Mouse (Mus musculus): ENCODE data around the gene Elmsan1.
A peak's percentile ranks its signal among the peaks of the same experiment; 100 is the strongest.

Elmsan1 gene

DNA sequence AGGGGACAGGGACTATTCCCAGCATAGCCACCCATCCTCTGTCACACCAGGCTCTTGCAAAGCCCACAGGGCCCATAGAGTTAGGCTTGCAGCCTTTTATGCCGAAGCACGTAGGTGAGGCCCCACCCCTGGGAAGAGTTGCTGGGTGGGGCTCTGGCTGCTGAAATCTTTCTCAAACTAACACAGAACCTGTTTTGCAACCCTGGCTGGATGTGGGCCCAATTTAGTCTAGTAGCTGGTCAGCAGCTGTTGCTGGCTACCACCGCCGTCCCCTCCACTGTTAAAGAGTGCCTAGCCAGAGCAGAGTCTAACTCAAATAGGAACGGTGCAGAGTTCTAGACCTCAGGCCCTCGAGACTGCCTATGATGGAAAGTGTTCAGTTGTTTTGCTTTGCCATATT, 43.8 kb downstream of the Elmsan1 start:
- peak; percentile 93 for DNase-seq

DNA sequence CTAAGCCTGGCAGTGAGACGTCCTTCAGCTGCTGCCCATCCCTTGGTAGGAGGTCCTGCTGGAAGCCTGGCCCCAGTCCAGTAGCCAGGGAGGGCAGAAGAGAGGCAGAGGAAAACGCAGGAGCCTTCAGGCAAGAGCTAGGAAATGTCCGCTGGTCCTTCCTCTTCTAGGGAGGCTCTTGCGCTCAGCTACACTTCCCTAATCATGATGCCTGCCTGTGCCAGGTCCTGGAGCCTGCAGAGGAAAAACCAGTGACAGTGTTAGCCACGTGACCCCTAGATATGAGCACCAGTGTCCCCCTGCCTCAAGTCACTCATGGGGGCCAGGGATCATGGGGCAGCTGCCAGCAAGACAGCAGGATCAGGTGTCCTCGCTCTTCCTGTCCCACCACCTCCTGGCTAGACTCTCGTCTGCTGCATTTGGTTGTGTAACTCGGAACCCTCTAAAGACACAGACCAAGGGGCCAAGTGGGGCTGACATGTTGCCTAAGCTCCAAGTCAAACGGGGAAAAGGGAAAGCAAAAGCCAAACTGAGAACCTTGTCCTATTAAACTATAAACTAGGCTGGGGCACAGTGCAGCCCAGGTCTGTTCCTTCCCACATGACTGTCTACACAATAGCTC, 44.4 kb downstream of the Elmsan1 start:
- peak; percentile 73 for DNase-seq

DNA sequence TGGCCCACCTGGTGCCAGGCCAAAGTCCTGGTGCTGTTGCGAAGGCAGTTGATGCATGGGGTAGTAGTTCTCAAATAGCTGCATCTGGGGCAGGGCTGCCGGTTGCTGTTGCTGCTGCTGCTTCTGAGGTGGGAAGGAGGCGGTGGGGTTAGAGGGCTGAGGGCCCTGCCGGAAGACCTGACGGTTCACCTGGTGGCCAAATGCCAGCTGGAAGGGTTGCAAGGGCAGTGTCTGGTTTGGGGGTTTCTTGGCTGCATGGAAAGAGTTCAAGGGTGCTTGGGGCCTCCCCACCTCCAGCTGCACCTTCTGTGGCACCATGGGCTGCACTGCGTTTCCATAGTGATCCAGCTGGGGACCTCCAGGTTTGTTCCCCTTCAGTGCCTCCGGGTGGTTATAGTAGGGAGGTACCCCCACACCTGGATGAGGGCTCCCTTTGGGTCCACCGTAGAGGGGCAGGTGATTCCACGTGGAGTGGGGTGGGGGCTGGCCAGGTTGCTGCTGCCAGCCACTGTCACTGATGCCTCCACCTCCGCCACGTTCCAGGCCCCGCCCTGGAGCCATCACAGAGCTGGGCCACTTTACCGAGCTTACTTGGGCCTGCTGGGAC, 45.3 kb downstream of the Elmsan1 start:
- DNase-seq: no peak

DNA sequence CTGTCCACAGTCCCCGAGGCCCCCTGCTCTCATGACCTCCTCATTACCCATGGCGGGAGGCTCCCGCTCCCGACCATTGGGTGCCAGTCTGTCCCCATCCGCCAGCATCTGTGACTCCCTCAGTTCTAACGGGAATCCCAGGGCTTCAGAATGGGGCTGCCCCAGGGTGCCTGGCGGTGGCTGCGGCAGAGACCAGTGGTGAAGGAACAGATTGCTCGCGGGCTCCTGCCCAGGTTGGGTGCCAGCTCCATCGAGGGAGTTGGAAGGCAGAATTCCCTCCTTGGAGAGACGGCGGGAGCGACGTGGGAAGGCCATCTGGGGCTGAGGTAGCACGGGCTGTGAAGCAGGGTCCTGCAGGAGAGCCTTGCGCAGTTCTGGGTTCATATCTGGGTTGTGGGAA, 45.8 kb downstream of the Elmsan1 start:
- DNase-seq: no peak

DNA sequence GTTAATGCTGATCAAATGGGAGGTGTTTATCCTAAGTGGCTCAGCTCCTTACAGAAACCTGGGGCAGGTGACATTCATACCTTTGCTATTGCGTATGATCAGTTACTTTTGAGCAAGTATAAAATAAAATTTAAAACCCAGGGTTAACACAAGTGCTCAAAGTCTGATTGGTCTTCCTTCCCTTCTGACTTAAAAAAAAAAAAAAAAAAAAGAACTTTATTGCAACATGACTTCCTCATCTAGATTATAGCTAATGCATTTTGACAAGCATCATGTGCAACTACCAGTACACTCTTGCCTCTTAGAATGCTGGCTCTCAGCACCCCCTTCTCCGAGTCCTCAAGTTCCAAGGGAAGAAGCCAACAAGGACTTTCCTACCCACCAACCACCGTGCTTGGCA, 46.5 kb downstream of the Elmsan1 start:
- DNase-seq: no peak

DNA sequence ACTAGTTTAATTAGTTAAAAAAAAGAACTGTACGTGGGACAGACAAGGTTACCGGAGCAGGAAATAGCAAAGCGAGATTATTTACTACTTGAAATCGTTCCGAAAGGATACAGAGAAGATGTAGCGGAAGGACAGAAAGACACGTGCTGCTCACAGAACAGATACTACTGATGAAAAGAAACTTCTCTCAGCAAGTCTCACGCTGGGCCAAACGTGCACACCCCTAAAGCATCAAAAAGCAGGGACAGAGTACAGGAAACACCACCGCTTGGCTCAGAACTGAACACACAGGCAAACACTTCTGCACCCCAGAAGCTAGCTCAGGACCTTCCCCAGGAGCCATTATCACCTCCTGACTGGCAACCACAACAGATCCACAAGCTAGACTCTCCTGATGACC, 48.1 kb downstream of the Elmsan1 start:
- DNase-seq: no peak

DNA sequence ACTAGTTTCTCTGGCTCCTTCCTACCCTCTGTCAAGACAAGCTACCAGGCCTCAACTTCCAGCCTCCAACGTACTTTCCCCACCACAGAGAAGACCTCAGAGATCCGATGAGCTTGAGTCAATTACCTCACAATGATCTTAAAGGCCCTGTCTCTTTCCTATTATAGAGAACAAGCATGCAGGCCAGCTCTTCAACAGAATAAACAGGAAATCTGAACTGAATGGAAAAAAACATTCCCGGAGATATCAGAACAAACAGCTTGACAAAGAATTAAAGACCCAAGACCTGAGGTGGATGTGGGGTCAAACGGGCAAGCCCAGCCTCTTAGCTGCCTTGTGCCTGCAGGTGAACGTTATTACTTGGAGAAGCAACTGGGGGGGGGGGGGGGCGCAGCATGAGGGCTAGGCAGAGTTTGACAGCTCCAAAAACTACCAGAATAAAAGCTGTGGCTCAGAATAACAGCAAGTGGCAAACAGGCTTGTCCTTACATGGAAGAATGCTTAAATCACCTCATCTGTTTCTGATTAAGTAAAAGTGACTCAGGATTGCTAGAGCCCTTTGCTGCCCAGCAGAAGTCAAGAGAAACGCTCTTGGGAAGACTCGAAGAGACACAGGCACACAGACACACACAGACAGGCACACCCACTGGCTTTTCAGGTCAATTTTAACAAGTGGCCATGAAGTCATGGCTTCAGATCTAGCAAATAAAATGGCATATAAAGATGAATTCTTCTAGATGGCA, 52.9 kb downstream of the Elmsan1 start:
- DNase-seq: no peak

DNA sequence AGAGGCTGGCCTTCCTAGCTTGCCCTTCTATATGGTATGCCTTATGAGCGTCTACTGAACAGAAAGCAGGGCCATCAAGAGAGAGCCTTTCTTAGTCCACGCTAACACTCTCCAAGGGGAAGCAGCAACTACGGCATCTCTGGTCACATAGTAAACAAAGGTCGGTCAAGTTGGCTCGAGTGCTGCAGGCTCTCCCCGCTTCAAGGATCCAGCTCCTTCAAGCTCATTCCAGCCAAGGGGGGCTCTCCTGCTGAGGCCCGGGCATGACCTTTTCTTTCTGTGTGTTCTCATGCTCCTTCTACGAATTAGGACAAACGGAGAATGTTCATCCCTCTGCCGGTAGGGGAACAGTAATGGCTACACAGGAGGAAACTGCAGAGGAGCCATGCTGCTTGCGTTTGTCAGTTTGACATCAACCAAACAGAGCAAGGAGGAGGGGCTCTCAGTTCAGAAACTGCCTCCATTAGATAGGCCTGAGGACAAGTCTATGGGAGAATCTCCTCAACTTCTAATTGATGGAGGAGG, 55.0 kb downstream of the Elmsan1 start:
- no peak for DNase-seq

DNA sequence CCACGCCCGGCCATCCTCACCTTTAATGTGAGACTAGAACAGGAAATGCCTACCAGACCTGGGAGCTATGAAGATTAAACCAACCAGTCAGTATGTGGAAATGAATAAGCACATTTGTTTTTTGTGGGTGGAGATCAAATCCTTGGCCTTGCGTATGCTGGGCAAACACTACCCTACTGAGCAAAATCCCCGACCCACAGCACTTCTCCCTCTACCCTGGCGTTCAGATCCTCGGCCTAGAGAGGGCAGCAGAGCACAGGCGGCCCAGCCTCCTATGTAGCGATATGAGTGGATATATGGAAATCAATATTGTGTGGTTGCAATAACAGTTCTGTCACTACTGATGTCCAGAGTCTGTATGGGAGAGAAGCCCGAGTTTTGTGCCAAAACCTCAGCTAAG, 55.5 kb downstream of the Elmsan1 start:
- DNase-seq: peak; percentile 73

DNA sequence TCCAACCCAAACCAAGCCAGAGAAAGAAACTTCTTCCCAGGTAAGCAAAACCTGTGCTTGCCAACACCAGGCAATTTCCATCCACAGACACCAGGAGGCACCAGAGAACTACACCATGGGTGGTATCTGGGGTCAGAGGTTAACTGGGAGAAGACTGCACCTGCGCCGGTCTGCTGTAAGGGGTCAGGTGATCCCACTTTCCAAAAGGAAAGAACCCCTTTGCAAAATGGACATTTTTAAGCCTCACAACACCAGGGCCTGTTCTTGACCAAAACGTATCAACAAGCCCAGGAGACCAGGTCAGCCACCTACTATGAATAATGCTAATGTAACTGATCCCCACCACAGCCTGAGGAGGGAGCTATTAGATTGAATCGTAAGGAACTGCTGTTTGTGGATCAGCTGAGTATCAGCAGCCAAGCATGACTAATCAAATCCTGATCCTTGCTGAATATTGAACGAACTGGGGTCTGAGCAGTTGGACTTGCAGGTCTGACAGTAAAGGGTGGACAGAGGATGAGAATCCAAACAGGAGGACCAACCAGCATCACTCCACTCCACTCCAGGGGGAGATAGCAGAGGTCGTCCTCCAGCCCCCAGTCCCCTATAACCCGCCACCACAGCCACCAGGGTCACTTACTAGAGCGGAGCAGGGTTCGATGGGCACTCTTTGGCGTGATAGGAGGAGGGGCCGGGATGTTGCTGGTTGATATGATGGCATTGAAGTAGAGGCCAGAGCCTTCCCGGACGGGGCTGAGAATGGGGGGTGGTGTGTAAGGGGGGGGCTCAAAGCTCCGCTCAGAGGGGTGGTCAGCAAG, 56.9 kb downstream of the Elmsan1 start:
- no peak for DNase-seq

DNA sequence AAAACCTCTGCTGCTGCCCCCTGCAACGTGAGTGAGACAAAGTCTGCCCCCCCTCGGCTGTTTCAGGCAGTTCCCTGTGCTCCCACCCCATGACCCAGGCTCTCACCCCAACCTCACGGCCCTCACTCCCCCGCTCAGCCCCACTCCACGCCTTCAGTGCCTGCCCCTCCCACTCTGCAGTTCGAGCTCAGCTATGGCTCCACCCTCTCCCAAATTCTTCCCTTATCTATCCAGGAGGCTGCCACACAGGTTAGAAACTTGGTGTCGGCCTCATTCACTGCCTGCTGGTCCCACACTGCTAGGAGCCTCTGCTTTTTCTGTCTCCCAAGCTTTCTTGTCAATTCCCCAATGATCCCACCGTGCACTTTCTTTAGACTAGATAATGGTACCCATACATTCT, 57.6 kb downstream of the Elmsan1 start:
- DNase-seq: no peak

DNA sequence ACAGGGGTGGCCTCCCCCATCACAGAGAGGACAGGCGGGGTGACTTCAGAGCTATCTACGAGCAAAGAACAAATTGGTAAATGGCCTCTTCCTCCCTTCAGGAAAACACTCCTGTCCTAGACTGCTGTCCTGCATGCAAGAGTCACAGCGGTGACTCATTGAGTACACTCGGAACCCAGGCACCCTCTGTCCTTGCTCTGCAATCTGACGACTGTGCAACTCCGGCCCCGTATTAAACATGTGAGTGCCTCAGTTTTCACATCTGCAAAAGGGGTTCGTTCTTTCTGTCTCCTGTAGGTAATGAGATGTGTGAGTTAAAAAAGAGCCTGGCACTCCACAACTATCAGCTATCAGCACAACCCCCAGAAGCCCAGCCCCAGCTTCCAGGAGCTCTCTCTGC, 58.2 kb downstream of the Elmsan1 start:
- DNase-seq: no peak

DNA sequence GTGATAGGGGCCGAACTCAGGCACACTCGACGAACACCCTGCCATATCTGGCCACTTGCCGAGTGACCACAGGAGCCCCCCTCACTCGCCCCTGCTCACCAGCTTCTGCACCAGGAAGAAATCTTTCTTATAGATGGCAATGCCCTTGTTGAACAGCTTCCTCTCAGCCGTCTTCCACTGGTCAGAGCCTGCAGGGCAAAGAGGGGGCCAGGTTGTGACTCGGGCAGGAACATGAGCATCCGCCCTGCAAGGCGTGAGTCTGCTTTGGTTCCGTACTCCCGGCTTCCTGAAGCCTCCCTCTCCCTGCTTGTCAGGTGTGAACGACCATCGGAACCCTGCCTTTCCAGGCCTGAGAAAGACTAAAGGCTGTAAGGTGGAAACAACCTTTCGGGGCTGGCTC, 60.5 kb downstream of the Elmsan1 start:
- no peak for DNase-seq

DNA sequence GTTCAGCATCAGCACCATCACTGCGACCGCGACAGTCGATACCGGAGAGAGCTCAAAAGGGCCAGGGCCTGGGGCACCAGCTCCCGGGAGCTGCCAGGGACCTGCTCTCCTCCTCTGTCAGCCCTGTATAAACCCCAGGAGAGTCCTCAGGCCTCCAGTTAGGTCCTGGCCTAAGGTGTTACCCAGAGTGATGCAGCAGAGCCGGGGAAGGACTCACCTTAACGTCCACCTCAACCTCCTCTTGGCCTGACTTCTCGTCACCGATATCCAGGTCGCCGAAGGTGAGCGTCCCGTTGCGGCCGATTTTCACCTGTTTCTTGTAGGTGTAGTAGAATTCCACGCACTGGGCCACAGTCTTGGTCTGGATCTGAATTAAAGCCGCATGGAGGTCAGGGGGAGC, 62.5 kb downstream of the Elmsan1 start:
- DNase-seq: no peak

DNA sequence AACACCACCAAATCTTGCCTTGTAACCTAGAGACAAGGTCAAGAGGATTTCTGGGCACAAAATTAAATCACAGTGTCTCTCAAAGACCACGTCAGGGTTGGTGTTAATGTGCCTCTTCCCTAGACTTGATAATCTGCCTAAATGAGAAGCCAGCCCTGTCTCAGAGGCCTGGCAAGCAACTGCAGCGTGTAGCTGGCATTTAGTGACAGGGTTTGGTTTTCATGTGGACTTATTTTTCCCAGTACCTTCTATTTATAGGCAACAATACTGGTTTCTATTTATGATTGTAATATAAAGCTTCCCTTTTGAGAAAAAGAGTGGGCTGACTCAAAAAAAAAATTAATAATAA, 63.2 kb downstream of the Elmsan1 start:
- no peak for DNase-seq

DNA sequence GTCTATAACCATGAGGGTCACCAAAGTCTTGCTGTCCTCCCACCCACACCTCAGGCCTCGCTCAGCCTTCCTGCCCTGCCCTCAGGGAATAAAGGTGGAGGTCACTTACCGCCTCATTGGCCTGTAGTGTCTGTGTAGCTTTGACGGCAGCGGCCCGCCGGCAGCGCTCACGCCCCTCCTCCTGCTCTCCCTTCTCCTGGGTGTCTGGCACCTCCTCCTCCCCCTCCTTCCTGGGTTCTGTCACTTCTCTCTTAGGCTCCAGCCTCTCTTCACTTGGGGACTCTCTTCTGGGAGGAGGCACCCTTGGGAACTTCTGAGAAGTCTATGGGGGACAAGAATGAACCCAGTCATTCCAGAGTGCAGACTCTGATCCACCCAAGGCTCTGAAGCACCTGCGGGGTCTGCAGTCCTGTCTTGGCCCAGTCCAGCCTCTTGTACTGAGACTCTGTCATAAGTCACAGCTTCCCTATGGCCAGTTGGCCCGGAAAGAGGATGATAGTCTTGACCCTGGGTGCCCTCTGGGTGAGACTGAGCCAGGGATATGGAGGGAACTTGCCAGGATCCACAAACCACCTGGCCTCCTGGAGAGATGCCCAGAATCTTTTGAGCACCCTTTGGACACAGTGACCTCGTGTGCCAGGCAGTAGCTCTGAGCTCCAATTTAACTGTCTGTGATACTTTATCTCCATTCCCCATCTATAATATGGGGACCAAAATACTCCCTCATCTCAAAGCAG, 63.7 kb downstream of the Elmsan1 start:
- peak; percentile 83 for DNase-seq

DNA sequence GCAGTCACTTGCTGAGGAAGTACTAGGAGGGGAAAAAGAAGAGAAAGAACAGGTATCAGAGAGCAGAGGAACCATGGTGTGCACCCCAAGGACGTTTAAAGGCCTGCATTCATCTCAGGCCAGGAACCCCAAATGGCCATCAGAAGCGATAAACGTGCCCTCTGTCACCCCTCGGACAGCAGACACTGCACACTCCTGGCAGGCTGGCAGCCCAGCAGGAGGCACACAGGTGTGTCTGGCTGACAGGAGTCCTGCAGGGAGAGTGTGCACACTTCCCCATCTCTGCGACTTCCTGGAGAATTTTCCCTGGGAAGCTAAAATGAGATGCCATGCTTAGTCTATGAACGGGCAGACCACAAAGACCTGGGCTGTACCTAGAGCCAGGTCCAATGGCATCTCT, 65.3 kb downstream of the Elmsan1 start:
- DNase-seq: no peak

DNA sequence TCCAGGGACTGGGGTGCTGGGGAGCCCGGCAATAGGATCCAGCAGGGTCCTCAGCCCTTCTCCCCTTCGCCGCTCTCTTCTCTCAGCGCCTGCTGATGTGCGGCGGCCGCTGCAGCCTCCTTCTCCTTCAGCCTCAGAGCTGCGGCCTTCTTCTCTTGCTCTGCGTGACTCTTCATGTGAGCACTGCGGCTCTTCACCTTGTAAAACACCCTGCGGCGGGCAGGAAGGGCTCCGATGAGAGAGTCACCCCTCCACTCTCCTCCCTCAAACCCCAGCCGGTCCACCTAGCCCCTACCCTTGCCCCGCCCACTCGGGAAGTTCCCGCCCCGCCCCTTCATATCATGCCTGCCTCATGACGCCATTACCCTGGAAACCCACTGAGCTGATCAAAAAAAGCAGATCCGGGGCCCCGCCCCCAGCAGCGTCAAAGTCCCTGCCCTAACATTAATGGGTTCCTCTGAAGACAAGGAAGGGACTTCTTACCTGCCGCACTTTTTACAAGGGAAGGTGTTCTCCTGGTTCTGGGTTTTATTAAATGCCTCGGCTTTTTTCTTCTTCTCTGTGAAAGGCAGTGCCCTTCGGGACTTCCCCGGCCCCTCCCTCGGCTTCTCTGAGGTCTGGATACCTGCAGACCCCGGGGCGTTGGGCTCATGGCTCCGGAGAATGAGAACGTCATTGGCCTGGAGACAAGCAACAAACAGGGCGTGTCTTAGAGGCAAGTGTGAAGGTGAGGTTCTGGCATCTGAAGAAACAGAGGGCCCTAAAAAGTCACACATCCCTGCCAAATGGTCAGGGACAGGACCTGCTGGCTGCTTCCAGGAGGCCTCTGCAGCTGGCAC, 66.1 kb downstream of the Elmsan1 start:
- DNase-seq: no peak

DNA sequence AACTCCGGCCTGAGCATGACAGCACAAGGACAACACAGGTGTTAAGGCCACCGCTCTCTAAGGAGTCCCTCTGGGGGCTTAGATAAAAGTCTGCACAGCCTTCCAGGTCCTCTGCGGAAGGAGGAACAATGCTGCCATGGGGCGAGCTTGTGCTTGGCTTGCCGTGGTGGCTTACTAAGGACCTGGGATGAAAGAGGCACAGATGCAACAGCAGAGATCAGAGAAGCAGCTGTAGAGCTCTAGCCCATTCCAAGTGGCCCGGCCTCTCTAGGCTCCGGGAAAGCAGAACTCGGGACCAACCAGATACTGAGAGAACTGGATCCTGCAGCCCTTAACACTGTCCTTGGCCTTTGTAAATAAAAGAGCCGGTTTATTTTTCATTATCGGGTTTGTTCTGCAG, 66.8 kb downstream of the Elmsan1 start:
- no peak for DNase-seq

DNA sequence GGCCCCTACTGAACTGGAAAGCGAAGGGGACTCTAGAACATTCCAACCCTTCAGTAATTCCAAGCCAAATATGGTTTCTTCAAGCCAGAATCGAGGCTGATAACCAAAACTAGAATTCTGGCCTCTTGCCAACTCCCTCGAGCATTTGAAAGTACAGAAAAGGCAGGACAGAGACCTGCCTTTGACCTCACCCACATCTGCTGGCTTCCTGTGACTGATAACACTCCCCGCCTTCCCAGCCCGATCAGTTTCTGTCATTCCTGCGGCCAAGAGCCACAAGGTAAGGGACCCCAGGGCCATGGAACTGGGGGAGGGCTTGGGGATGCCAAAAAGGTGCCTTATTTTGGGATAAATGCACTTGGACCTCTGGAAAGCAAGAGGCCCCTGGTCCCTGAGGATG, 67.7 kb downstream of the Elmsan1 start:
- peak; percentile 40 for DNase-seq

DNA sequence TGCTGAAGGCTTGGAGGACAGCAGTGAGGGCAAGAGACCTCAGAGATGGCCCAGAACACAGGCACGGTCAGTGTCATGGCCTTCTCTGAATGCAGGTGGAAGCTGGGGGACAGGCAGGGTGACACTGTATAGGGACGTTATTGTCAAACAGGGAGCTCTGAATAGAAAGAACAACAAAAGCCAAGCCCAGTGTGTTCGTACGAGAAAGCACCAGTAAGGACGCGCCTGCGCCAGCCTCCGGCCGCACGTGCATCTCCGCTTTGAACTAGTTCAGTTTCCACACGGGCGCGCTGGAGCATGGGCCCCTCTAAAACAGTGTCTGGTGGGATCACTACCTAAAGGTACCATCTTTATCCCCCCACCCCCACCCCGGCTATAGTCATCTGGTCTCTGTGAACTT, 68.7 kb downstream of the Elmsan1 start:
- no peak for DNase-seq

DNA sequence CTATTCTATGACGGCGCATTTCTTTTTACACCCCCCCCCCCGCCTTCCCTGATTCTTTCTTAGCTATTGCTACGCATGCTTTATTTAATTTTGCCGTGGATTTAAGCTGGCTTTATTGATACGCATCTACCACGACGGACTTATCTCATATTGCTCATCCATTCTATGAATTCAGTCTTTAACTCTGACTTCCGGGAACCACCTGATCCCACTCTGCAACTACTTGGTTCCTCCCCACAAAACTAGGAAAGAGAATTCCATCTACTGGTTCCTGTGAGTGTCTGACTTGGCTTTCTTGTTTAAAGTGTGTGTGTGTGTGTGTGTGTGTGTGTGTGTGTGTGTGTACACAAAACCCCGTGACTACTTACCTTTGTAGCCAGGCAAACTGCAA, 70.1 kb downstream of the Elmsan1 start:
- DNase-seq: no peak

All from lung, postnatal 10 days (tissue).